Mouse (Mus musculus): ENCODE measurements around the gene Cdt1.
"Not testable (repeated sequence)": the region's sequence is repeated elsewhere in the genome, so short reads cannot be mapped to it uniquely, and the experiment has no call there.

Gene Cdt1

DNA sequence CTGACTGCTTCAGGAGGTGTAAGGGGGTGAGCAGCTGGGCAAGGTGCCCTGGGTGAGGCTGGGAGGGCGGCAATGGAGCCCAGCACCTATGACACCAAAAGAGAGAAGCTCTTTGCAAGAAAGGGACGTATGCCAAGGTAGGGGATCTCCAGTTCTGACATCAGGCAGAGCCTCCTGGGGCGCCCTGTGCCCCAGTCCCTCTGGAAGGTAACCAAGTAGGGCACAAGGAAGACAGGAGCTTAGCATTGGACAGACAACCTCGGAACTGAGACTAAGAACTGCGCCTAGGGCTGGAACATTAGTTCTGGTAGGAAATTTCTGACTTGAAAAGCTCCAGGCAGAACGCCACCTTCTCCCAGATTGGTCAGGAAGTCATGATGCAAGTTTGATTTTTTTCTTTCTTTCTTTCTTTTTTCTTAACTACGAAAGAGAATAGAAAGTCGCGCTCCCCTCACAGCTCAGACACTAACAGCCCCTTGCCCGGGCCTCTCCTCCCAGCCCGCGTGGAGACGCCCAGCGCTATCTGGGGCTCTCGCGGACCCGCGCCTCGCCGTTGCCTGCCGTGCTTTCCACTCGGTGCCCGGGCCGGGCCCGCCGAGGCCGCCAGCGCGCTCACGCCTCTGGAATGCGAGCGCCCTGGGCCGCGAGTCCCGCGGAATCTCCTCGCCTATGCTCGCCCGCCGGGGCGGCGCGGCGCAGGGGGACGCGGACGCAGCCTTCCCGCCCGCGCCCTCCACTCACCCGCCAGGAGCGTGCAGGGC is 17.4 kb upstream of the Cdt1 start:
- no peak for DNase-seq

DNA sequence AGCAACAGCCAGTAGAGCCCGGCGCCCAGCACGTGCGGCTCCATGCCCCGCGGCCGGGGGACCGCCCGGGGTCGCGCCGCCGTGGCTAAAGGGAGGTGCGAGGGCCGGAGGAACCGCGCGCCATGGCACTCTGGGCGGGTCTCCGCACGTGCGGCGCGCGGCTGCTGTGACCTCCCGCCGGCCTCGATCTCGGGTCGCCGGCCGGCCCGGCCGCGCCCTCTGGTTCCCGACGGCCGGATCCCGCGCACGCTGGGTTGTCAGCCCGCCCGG is 16.9 kb upstream of the Cdt1 start:
- no peak for DNase-seq

DNA sequence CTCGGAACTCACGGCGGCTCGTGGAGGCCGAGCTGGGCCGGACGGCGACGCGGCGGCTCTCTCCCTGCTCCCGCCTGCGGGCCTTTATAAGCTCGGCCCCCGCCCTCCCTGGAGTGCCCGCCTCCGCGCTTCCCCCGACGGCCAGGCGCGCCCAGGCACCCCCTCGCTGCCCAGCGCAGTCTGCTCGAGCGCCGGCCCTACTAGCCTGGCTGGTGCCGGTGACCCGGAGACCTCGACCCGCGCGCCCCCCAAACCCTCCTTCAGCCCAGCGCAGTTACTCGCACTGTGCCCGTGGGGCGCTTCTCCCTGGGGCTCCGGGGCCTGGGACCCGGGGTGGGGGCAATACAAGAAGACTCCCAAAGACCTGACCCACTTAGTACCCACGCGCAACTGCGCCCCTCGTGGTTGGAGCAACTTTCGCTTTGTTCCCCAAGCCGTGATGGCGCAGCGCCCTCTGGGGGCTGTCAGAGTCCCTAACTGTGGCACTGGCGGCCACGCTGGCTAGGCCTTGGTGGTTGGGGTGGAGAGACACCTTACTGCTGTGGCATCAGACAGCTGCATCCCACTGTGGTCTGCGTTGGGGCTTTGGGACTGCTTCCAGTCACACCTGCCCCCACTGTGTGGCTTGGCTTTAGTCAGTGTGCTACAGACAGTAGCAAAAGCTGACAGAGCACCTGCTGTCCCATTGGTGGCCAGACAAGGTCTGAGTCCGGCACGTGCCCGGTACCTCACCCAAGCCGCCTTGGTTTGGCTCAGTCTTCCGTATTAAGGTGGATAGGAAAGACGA is 16.4 kb upstream of the Cdt1 start, which contains the start of gene Piezo1:
Piezo1 (minus strand) TSS at position 65 of the 787 bp plus-strand sequence.
- DNase-seq, result peak; percentile 47

DNA sequence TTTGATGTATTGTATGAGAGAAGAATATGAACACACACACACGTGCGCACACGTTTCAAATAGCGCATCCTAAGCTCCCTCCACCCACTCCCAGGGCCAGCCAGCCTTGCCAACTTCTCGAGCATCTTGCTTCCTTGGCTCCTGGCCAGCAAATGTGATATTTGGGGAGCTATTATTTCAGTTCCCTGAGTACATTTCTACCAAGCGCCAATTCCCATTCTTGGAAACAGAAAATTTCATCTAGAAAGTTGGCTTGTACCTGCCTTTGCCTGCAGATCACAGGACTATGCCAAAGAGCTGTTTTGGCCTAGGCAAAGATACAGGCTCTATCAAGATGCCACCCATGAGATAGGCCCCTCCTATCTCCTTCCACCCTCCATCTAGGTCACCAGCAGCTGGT is 13.0 kb upstream of the Cdt1 start:
- peak; percentile 51 for DNase-seq

DNA sequence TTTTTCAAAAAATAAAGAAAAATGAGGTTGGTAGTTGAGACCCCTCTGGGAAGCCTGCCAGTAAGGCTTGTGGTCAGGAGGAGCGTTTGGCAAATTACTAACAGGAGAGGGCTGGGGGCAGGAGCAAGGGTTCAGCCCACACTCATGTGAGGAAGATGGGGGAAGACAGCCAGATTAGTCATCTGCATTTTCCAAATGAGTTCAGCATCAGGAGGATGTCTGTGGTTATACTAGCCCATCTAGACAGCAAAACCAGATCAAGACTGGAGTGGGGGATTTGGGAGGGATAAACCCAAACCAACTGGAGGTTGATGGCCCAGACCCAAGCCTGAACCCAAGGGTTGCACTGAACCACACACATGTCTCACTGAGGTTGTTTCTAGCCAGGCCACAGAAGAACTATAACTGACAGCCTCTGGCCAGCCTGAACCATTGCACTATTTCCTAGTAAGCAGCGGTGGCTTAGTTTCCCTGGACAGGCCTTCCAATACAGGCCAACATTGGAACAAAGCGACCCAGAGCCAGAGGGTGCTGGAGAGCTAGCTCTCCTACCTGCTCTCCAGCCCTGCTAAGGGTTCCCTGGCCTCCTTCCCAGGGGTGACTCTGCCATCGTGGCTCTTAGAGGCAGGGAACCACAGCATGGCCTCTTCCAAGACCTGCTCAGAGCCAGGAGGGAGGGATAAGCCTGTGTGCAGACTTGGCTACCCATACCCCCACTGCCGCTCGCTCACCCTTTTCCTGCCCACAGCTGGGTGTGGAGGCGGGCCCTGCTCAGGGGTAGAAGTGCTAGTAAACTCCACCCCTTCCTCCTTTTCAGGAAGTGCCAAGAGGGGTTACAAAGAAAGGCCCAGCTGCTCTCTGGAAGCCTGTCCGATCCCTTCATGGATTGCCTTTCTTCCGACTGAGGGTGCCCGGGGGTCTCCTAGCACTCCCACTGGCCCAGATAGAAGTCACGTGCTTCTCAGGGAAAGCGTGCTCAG is 11.5 kb upstream of the Cdt1 start:
- DNase-seq, result no peak

DNA sequence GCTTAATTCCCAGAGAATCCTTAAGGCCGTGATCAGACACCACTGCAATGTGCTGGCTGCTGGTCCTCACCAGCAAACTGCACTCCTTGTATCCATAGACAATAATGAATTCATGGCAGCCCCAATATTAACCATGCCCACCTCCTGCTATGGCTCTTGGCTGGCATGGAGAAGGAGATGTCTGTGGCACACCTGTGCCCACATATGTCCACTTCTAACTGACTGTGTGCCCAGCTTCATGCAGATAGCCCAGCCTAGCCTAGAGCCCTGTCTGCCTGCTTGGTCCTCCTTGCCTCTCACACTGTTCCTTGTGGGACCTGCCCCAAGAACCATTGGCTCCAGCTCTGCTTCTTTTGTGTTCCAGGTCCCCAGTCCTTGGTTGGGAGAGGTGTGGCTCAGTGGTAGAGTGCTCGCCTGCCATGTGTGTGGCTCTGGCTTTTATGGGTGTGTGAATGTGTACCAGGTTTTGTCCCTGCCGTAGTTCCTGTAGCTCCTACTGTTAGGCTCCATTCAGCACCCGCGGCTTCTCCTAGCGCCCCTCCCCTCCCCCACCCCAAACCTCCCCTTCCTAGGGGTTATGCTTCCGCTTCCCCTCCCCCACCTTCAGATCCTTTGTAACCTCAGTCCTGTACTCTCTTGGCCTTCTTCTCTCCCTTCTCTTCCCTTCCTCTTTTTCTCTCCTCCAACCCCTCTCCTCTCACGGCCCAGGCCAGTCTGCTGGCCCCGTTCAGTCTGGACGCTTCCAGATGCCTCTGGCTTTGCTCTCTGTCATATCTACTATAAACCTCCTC is 10.4 kb upstream of the Cdt1 start:
- no peak for DNase-seq

DNA sequence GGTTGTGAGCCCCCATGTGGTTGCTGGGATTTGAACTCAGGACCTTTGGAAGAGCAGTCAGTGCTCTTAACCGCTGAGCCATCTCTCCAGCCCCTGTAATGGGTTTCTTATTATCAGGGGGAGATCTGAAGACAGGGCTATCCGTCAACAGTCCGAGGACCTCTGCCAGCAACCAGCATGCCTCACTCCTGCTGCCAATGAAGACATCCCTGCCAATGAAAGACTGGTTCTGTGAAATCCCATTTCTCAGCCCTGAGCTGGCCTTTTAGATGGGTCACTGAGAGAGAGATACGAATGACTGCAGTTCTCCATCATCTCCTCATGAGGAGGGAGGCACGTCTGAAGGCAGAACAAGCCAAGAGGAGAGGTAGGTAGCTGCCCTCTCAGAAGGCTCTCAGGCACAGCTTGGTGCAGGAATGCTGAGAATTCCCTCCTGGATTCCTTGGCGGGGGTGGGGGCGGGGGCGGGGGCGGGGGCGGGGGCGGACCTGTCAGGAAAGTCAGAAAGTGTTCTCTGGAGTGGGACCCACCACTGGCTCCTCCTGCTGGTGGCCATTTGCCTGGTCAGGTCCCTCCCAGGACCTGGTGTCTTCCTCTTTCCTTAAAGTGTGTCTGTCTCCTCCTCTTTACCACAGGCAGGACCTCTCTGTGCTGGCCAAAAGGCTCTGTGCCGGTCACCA is 9.0 kb upstream of the Cdt1 start:
- DNase-seq, result no peak

DNA sequence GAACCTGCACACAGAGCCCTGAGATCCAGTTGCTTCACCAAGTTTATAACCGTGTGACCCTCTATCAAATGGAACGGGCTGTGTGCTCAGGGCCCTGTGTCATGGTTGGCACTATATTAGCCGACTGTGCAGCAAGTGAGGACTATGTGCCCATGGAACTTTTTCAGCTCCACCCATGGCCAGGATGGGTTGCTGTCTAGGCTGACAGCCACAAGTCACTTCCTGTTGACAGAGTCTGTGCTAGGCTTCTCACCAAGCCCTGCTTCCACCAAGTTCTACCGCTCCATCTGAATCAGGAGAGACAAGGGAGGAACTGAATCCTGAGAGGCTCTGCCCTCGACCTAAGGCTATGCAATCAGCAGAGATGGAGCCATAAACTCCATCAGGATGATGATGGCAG is 6.6 kb upstream of the Cdt1 start:
- DNase-seq, result no peak

DNA sequence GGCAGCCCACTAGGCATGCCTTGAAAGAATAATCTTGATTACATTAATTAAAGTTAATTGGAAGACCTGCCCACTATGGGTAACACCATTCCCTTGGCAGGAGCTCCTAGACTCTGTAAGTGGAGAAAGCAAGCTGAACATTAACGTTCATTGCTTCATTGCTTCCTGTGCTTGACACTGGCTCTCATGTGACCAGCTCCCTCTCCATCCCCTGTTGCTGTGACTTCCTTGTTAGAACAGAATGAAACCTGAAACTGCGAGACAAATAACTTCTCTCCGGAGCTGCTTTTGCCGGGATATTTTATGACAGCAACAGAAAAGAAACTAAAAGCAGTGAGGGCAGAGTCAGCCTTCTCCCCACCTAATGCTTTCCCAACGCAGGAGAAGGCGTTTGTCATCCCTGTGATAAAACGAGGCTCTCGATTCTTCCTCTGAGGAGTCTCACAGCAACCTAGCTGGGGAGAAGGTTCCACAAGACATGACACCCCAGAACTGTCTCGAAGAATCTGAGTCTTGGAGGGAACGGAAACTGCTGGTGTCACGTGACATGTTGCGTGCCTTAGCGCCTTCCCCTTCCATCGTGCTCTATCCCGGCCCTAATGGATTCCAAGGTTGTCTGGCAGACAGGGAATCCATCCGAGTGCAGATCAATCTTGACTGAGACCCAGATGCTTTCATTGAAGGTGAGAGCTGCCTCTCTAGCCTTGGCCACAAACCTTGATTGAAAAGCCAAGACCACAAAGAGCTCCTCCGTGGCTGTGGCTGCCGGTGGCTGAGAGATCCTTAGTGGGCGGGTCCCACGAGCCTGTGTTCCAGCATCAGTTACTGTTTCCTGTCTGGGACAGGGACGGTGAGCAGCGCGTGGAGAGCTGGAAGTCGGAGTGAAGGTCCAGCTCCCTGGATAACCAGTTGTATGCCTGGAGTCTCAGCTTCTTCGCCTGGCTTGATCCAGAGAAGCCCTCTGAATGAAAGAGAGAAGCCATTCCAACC is 3.2 kb upstream of the Cdt1 start:
- no peak for DNase-seq

DNA sequence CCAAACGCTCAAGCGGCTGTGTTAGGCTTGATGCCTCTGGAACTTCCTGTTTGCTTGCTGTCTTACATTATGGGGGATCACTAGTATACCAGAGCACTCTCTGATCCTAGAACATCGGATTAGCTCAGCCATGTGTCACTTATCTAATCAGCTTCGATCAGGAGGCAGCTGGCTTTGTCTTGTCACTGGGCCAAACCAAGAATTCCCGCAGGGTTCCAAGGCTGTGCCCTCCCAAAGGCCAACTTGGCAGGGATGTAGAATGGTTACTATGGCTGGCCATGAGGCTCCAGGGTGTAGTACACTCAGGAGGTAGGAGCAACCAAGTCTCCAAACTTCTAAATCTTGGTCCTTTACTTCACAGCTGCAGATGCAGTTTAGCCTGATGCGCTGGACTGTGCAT is 1.0 kb upstream of the Cdt1 start:
- peak; percentile 49 for DNase-seq

DNA sequence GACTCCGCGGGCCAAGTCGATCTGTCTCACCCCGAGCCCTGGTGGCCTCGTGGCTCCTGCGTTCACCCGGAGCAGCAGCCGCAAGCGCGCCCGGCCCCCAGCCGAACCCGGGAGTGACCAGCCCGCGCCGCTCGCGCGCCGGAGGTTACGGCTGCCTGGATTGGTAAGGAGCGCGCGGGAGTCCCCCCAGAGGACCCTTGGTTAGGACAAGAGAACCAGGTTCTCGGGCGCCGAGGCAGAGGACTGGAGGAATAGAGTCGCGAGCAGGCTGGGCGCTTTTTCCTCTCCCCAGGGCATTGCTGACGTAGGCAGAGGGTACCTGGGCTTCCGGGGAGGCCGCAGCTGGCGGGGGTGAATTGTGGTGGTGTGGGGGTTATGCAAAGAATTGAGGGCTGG is 292 bp downstream of the Cdt1 start:
- no peak for DNase-seq

DNA sequence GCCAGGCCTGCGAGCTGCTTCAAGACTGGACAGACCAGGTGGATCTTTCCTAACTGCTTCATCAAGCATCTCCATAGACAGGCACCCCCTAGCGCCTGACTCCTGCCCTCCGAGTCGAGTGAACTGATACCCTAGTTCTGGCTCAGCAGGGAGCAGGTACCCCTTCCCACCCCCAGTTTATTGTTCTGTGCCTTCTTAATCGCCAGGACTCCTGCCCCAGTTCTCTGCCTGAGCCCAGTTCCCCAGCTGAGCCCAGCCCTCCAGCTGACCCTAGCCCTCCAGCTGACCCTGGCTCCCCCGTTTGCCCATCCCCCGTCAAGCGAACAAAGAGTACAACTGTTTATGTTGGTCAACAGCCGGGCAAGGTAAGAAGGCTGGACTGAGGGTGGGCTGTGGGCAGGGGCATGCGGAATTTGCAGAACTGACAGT is 1.1 kb downstream of the Cdt1 start:
- DNase-seq, result peak; percentile 44

DNA sequence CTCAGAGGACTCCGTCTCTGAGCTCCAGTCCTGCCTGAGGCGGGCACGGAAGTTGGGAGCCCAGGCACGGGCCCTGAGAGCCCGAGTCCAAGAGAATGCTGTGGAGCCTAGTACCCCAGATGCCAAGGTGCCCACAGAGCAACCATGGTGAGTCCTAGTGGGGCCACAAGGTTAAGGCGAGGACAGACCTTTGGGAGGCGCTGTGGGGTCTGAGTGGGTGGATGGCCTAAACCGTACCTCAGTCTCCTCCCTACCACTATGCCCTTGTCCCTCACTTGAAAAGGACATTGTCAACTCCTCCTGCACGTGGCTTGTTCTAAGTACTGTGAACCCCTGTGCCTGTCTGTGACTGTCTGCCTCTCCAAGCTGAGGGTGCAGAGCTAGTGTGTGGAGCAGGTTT is 1.5 kb downstream of the Cdt1 start:
- no peak for DNase-seq

DNA sequence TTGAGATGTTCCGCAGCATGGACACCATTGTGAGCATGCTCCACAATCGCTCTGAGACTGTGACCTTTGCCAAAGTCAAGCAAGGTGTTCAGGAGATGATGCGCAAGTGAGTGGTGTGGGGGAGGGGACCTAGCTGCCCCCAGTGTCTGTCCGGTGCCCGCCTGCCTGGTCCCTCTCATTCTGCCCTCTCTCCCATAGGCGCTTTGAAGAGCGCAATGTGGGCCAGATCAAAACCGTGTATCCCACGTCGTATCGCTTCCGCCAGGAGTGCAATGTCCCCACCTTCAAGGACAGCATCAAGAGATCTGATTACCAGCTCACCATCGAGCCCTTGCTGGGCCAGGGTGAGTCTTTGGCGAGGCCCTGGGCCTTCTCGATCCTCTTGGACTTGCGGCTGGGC is 2.2 kb downstream of the Cdt1 start:
- no peak for DNase-seq

DNA sequence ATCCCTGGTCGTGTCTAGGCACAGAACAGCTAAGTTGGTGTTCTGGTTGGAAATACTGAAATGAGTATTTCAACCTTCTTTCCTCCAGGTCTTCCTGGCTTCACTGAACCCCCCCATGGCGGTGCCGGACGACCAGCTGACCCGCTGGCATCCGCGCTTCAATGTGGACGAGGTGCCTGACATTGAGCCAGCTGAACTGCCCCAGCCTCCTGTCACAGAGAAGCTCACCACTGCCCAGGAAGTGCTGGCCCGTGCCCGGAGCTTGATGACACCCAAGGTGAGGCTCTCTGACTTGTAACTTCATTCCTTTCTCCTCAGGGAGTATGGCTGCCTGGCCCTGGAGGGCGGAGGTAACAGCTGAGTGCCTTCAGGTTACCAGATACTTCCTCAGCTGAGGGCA is 3.3 kb downstream of the Cdt1 start:
- DNase-seq, result peak; percentile 70

DNA sequence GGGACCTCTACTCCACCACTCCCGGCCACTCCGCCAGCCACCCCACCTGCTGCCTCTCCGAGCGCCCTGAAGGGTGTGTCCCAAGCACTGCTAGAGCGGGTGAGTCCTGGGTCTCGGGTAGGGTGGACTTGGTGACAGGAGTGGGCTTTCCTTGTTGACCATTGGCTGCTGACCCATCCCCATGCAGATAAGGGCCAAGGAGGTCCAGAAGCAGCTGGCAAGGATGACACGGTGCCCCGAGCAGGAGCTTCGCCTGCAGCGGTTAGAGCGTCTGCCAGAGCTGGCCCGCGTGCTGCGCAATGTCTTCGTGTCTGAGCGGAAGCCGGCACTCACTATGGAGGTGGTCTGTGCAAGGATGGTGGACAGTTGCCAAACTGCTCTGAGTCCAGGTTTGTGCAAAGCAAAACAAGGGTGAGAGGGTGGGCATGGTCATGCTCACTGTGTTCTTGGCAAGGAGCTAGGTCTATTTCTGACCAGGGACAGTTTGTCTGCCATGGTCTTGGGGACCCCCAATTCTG is 4.0 kb downstream of the Cdt1 start:
- no peak for DNase-seq

DNA sequence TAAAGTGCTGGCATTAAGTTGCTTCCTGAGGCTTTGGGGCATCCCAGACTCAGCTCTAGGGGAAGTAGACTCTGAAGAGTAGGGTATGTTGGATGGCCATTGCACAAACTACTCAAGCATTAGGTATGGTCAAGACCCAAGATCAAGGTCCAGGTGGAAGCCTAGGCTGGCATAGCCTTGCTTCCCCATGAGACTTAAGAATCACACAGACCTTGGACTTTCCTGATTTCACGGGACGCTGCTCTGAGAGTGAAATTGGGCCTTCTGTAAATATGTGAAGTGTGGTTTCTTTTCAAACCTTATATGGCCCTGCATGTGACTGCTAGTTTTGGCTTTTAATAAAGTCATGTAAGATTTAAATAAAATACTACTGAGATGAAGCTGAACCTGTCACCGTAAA is 4.9 kb downstream of the Cdt1 start:
- no peak for DNase-seq

DNA sequence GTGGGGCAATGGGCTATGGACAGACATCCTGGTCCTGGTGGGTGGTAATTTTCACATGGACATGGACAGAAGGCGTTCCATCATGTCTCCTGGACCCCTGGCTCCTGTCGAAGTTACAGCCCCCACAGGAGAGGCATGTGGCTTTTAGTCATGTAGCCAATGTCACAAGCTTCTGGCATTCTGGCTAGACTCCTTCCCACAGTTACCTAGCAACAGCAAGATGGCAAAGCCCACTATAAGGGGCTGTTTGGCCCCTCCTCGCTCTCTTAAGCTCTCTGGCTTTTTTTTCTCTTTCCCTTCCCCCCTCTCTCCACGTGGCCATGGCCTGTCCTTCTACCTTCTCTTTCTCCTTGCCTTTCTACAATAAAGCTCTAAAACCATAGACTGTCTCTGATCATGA is 5.4 kb downstream of the Cdt1 start:
- DNase-seq, result not testable (repeated sequence)

DNA sequence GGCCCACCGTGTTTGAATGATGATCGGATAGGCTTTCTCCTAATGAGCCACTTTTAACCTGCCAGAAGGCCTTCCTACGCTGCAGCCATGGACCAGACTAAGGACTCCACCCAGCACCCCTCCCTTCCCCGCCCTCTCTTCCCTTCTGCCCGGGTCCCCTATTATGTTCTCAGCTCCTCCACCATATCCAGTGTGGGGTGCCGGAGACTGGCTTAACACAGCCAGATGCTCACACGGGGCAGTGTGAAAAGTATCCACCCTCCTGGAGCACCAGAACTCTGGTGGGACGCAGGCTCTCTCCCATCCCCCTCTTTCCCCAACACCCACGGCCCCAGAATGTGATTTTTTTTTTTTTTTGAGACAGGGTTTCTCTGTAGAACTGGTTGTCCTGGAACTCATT is 5.8 kb downstream of the Cdt1 start:
- no peak for DNase-seq

DNA sequence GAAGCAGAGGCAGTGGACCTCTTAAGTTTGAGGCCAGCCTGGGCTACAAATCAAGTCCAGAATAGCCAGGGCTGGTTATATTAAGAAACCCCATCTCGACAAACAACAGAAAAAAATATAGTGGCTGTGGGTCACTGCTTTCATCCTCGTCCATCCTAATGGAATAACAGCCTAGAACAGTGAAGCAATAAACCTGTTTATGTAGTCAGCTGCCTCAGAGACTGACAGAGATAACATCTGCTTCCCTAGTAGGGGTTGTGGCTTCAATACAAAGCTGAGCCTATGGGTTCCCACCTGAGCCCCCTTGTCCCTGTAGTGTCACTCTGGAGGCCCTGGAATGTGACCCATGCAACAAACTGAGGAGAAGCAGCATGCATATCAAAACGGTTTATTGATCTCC is 6.4 kb downstream of the Cdt1 start:
- DNase-seq, result no peak
